Mouse (Mus musculus): ENCODE measurements around the gene Chmp4b.

Gene Chmp4b

DNA sequence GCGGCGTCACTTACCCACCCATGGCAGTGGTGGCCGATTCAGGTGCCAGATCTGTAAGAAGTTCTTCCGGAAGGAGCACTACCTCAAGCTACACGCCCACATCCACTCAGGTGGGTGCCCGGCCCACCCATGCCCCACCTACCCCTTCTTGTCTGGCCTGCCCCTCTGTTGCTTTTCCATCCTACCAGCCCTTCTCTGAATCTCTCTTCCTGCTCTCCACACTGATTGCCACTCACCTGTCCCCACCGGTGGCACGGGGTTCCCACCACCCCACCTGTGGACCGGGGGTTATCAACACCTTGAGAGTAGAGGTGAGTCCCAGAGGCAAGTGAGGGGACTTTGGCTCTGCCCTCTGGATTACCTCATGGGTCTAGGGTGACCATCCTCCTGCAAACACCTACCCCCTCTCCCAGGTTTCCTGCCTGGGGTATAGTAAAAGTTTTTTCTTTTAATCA, 9.5 kb upstream of the Chmp4b start:
- DNase-seq = no peak

DNA sequence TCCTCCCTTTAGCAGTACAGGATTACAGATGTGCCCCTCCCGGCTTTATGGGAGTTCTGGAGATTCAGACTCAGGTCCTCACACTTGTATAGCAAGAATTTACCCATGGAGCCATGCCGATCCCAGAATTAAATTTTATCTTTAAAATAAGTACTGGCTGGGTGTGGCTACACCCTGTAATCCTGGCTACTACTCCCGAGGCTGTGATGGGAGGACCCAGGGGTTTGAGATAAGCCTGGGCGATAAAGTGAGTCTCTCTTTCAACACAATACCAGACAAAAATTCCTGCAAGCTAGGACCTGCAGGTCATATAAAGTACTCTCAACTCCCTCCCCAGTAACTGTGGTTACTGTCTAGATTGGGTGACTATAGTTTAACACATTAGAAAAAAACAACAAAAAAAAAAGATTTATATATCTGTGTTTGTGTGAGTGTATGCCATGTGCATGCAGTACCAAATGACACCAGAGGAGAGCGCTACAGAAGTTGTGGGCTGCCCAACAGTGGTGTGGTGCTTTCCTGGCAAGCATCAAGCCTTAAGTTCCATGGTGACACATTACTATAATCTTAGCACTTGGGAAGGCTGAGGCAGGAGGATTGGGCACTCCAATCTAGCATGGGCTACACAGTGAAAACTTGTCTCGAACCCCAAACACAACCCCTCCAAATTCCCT, 8.7 kb upstream of the Chmp4b start:
- DNase-seq = no peak

GRCm38 (mm10) chr2:154646634-154647033, 4.9 kb upstream of the Chmp4b start:
- DNase-seq = peak in 1 of 2 experiments; percentile 60

GRCm38 (mm10) chr2:154648086-154648485, 3.4 kb upstream of the Chmp4b start:
- DNase-seq = peak in 1 of 2 experiments; percentile 55

GRCm38 (mm10) chr2:154650404-154650803, 1.1 kb upstream of the Chmp4b start:
- no peak for DNase-seq

- no peak for DNase-seq
These were observed 3.5 kb downstream of the Chmp4b start for GRCm38 (mm10) chr2:154654976-154655375.

DNA sequence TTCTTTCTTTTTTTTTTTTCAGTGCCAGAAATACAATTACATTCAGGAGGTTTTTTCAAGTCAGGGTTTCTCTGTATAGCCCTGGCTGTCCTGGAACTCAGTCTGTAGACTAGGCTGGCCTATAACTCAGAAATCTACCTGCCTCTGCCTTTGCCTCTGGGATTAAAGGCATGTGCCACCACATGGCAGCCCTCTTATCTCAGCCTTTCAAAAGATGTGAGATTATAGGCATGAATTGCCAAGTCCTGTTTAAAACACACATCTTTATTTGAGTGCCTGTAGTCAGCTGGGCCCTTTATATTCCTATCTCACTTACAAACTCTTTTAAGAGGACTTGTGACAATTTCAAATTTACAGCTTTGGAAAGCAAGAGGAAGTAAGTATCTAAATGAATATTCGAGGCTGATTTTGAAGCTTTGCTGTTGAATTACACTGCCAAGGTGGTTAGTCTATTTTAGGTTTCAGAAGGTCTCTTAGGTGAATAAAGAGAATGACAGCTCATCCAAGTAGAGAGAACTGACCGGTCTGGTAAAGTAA, 4.4 kb downstream of the Chmp4b start:
- DNase-seq = no peak

DNA sequence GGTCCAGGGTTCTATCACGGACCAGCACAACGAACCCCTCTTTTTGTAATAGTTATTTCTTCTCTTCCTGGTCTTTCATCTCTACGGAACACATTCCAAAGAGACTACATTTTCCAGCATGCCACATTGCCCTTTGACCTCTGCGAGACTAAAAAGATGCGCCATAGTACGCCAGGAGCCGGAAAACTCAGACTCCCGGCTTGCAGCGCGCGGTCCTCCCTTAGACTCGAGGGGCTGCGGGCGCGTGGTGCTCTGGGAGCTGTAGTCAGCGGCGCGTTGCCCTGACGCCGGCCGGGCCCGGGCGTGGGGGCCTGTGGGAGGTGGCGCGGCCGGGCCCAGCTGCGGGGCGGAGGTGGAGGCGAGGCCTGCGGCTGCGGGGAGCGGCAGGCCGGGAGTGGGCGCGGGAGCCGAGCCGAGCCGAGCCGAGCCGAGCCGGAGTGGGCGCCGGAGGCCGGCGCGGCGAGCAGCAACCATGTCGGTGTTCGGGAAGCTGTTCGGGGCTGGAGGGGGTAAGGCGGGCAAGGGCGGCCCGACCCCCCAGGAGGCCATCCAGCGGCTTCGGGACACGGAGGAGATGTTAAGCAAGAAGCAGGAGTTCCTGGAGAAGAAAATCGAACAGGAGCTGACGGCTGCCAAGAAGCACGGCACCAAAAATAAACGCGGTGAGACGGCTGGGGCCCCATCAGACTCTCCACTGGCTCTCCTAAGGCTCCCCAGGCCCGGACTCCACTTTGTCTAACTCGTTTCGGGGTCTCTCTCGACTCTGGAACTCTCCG, 5.4 kb downstream of the Chmp4b start:
- peak; percentile 95 to 98 for DNase-seq

- DNase-seq = no peak
These were observed 6.2 kb downstream of the Chmp4b start for GRCm38 (mm10) chr2:154657486-154658237.

GRCm38 (mm10) chr2:154659070-154659469, 7.6 kb downstream of the Chmp4b start:
- DNase-seq = no peak

DNA sequence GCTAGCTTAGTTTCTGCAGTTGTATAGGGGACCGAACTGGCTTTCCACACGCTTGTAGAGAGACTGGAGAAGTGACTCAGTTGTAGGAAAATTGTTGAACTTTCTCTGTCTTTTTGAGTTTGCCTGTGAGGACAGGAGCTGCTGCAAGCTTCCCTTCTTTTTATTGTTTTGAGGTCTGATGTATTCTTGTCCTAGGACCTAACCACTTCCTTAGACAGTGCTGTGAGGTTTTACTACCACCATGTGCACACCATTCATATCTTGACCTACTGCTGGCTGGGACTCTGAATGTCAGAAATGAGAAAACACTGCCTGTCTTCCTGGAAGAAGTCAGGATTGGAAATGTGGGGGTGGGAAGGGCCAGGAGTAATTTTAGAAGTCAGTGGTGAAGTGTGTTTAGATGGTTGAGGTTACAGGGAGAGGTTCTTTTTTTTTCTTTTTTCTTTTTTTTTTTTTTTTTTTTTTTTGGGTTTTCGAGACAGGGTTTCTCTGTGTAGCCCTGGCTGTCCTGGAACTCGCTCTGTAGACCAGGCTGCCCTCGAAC, 8.1 kb downstream of the Chmp4b start:
- no peak for DNase-seq

- DNase-seq = no peak
These were observed 17.2 kb downstream of the Chmp4b start for GRCm38 (mm10) chr2:154668680-154669079.

DNA sequence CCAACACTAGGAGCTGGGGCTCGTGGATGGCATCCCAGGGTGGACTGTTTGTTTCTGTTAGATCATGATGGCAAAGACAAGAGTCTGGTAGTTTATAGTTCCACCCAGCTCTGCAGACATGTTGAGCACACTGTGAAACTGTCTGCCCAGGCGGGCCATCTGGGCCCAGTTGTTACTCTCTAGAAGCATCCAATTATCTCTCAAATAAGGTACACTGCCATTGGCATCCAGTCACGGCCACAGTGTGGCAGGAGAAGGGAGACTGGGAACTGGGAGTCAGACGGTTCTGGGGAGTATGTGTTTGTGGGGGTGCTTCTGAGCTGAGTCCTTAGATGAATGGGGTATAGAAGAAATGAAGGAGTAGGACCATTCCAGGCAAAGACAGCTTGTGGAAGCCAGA, 18.6 kb downstream of the Chmp4b start:
- no peak for DNase-seq

DNA sequence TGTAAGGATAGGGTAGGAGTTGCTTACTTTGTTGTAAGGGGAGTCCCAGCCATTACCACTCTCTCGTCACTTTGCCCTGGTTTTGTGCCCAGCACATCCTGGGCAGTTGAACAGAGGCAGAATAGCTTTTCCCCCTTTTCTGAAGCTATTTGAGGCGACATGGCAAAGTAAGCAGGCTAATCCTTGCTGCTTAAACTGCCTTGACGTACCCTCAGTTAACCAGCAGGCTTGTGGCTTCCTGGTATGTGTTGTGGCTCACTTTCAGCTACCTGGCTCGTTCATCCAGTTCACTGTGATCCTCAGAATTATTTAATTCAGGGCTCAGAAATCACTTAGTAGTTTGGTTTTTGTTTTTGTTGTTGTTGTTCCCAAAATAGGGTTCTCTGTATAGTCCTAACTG, 19.2 kb downstream of the Chmp4b start:
- DNase-seq = no peak

DNA sequence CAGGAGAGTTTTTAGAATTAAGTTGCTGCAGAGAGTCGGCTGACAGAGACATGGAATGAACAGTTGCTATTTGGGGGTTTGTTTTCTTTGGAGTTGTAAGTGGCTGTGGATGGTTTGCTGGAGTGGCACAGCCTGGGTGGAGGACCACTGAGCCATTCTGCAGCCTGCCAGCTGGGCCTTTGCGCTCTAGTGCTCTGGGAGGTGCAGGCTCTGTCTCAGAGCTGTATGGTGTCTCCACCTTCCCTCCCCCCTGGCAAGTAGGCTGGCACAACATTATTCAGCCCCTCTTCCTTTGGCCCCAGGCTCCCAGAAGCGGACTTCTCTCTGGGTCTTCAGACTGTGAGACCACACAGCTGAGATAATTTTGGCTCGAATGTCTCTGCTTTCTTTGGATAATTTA, 22.5 kb downstream of the Chmp4b start:
- DNase-seq = no peak

DNA sequence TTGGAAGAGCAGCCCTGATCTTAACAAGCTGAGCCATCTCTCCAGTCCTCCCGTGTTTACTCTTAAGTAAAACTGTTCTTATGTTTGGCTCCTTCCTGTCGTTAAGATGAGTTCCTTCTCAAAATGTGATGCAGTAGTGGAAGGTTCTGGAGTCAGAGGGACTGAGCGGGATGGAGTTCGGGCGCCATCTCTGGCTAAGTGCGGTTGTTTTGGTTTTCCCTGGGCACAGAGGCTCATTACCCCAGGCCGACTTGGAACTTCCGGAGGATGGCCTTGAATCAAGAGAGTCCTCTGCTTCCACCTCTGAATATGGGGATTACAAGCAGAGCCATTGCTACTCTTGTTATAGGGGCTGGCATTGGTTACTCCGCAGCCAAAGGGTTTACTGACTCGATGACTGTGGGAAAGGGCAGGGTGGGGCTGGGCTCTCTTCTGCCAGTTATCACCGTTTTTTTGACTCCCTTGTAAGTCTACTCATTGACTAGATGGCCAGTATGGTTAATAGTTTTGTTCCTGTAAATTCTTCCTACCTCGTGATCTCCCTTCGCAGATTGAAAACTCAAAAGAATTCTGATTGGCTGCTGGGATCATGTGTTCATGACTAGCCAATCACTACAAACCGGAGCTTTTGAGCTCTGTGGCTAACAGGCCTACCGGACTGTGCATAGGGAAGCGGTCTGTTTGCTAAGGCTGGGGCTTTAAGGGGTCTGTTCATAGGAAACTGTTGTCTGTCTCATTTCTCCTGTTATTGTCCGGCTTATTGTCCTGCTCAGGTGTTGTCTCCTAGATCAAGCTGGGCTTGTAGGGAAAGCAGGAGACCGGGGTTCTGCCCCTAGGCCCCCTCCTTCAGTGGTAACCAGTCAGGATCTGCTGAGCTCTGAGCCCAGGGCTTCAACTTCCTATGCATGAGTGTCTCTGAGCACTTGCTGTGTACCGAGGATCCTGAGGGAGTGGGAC, 25.4 kb downstream of the Chmp4b start:
- DNase-seq = peak; percentile 68 to 72

DNA sequence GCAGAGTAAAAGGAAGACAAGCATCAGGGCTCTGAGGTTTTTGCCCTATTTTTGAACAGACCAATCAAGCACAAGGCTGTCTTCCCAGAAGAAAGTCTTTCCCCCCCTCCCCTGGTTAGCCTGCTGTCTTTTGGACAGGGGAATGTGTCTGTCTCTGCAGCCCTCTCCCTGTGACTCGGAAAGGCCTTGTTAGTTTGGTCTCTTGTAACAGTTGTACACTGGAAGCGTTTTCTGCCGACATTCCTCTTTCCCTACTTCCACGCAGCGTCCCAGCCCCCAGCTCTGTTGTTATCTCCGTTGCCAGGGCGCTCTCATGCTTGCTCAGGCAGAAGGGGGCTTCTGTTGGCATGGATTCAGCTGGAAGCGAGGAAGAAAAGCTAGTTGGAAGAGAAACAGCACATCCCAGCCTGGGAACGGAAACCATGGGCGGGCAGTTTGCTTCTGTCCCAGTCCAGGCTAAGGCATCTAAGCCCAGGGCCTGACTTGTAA, 26.2 kb downstream of the Chmp4b start:
- DNase-seq = peak; percentile 42 to 61

DNA sequence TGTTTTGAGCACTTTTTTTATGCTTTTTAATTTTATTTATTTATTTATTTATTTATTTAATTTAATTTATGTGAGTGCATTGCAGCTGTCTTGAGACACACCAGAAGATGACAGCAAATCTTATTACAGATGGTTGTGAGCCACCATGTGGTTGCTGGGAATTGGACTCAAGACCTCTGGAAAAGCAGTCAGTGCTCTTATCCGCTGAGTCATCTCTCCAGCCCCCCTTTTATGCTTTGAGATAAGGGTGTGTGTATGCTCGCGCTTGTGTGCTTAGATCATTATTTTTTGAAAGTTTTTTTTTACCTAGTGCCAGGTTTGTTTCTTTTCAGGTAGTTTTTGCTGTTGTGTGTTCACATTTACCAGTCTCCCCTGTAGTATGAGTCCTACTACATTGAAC, 27.5 kb downstream of the Chmp4b start:
- no peak for DNase-seq

DNA sequence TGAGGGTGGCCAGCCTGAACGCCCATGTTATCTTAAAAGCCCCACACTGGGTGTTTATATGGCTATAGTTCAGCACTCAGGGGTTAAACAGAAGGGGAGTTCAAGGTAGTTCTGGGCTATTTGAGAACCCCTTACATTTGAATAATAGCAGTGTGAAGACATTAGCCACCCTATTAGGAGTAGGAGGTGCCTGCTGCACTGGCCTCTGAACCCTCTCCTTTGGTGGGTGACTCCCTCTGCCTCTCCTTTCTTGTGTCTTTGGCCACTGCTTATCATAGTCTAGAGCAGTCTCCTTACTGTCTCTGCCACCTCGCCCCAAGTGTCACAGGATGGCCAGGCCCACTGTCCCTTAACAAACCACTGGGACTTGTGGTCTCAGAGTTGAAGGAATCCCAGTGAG, 28.8 kb downstream of the Chmp4b start:
- DNase-seq = no peak

DNA sequence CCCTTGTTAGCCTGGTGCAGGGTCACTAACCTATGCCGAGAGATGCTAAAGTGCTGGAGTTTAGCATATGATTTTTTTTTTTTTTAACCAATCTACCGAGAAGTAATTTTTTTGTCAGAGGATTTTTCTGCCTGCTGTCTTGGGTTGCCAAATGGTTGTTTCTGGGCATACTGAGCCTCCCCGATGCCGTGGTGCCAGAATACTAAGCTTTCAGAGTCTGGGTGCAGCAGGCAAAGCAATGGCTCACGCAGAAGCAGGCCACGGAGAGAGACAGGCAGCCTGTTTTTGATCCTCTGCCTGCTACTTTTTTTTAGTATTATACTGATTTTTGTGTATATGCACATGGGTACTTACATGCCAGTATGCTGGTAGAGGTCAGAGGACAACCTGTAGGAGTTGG, 29.4 kb downstream of the Chmp4b start:
- no peak for DNase-seq

- DNase-seq = peak in 1 of 2 experiments; percentile 41
These were observed 31.2 kb downstream of the Chmp4b start for GRCm38 (mm10) chr2:154682712-154683111.

Measured in cerebellum, postnatal 25 days (tissue).